Mouse (Mus musculus) 3134 (cell line): ENCODE results near the gene Ufc1.

Experiments
- DNase-seq: peaks from one replicate; pipeline ENCODE4 v3.0.0-alpha.2; 2011; ENCODE audit warnings: low spot score; ENCODE audit not compliant: insufficient read length; ENCODE audit errors: extremely low read depth

Gene Ufc1

DNA sequence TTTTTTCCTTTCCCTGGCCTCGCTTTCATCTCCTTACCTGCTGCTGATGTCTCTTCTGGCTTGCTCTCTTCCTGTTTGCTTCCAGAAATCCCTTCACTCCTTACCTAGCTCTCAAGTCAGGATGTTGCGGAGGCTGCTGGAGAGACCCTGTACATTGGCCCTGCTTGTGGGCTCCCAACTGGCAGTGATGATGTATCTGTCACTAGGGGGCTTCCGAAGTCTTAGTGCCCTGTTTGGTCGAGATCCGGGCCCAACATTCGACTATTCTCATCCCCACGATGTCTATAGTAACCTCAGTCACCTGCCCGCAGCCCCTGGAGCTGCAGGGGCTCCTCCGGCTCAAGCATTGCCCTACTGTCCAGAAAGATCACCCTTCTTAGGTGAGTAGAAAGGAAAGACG lies 23.2 kb downstream of the Ufc1 start:
- DNase-seq = no peak

DNA sequence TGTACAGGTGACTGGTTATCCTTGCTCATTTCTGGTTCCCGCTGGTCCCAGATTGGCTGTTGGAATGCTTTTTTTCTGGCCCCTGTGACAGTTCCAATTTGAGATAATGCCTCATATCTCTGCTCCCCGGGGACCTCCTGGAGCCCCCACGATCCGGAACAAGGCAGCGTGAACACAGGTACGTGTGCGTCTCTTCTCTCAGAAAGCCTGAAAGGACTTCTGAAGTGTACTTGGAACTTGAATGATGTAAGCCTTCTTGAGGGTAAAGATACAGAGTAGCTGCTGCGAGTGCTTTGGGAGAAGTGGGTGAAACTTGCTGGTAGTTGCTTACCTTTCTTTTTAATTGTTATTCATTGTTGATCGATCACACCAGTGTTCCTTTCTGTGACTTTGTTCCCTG lies 23.6 kb downstream of the Ufc1 start:
- DNase-seq = no peak

DNA sequence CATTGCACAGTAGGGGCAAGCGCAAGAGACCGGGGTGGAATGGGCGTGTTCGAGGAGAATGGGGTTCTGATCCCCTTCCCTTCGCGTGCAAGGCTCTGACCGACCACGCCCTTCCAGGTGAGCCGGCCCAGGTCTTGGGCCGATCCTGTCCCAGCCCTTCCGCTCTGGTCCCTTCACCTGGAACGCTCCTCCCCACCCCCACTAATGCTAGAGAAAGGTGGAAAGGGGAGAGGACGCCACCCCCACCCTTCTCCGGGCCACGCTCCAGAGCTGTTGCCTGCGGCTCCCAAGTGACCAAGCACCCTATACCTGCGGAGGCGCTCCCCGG lies 24.3 kb downstream of the Ufc1 start:
- no peak for DNase-seq

DNA sequence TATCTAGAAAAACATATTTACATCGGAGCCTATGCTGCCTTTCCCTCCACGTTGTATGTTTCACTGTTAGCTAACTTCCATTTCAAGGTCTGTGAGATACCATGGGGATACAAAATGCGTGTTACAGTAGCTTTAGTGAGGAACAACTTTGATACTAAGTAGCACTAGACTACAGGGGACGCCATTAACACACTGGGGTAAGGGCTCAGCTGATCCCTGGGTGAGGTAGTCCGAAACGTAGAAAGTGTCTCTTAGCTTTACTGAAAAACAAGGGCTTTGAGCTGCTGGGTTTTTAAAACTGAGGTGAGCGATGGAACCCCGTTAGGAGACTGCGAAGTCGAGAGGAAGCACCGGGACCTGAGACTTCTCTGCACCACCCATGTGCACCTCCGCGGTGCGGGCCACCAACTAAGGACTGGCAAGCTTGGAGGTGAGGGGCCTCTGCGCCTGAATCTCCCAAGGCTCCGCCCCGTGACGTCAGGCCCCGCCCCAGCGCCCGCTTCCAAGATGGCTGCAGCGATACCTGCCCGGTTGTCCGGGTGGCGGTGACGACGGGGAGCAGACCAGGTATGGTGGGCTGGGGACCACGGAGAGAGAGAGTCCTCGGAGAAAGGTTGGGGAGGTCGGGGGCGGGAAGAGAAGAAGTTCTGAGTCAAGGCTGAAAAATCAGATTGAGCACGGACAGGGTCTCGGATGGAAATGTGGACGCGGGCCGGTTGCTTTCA lies 24.8 kb downstream of the Ufc1 start, which contains the start of gene B4galt3:
Gene B4galt3, plus strand, starts transcription at position 481 of the 725 bp plus-strand sequence.
- peak; percentile 89 for DNase-seq

DNA sequence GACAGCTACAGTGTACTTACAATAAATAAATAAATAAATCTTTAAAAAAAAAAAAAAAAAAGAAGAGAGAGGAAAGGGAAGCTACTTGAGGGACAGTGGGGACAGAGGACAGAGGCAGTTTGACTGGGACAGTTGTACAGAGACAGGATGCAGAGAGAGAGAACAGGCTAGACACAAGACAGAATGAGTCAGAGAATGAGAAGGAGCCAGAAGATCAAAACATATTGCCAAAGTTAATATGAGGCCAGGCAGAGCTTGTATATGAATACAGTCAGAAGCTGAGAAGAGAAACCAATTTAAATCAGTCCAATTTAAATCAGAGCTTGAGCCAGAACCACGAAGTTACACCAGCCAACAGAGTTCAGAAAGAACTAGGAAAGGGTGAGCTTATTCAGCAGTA lies 26.5 kb downstream of the Ufc1 start:
- DNase-seq = no peak

DNA sequence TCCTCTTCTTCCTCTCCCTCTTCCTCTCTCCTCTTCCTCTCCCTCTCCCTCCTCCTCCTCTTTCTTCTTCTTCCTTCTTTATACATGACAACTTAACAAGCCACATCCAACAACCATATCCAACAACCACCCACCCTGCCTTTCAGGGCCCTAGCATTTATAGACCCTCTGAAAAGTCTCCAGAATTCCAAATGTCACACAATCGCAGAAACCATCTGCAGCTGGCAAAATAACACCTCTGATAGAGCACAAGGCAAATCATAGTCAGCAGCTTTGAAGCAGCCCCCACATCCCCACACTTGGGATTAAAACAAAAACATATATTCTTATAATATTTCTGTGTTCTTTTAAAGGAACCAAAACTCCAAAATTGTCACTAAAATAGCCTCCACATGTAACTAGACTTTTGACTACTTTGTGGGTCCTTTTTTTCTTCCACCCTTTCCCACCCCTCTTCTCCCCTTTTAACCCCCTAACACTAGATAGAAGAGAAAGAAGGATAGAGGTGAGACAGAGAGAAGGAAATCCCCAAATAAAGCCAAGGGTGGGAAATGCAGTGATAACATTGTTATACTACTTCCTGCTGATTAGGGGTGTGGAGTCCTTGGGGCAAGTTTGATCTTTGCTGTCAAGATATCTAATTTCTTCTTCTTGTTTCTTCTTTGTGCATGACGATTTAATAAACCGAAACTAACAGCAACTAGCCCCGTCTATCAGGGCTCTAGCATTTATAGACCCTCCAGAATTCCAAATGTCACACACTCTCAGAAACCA lies 28.7 kb downstream of the Ufc1 start:
- DNase-seq = no peak

DNA sequence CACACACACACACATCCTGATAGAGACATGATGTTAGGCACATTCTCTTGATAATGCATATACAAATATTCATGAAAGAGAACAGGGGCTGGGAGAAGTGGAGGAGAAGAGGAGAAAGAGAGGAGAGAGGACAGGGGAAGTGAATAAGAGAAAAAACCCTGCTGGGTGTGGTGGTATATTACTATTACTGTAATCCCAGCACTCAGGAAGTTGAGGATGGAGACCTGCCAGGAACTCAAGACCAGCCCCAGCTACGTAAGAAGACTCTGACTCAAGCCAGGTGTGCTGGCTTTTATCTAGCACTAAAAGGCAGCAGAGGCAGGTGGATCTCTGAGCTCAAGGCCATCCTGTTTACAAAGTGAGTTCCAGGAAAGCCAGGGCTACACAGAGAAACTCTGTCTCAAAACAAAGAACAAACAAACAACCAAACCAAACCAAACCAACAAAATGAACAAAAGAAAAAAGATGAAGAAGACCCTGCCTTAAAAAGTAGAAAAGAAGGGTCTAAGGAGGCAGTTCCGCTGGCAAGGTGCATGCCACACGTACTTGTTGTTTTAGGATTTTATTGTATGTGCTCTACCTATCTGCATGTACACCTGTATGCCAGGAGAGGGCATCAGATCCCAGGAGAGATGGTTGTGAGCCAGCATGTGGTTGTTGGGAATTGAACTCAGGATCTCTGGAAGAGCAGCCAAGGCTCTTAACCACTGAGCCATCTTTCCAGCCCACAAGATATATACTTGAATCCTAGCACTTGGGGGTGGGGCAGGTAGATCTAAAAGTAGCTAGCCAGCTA lies 31.0 kb downstream of the Ufc1 start:
- DNase-seq = no peak

DNA sequence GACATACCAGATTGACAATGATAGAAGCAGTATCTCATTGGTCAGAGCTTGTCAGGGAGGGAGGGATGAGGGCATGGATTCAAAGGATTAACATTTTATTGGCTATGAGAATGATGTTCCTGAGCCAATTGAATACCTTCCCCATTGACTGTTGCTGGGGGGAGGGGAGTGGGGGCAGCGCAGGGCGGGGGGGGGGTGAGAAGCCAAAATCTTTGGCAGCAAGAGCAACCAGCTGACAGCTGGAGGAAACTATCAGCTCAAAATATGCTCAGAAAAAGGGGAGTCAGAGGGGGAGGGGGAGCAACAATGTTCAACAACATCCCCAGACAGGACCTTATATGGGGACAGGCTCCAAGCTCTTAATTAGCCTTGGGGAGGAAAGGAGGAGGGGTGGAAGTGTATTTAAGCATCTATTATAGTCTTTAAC lies 31.6 kb downstream of the Ufc1 start:
- DNase-seq = peak; percentile 68

DNA sequence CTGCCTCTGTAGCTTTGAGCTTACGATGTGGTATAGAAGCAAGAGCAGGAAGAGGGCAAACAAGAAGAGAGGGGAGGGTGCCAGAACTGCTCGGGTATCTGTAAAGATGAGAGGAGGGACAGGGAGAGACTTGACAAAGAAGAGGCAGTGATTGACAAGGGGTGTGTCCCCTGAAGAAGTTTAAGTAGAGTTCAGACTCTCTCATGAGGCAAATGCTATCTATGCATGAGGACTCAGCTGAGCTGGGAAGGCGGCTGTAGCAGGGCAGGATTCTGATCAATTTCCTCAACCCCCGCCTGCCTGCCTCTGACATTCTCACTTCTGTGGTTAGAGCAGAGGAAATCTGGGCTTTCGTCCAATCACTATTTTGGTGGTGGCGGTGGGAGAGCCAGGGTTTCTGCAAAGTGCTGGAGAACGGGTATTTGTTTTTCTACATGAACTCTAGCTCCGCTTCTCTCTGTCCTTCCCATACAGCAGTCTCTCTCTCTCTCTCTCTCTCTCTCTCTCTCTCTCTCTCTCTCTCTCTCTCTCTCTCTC lies 32.2 kb downstream of the Ufc1 start:
- peak; percentile 61 for DNase-seq

DNA sequence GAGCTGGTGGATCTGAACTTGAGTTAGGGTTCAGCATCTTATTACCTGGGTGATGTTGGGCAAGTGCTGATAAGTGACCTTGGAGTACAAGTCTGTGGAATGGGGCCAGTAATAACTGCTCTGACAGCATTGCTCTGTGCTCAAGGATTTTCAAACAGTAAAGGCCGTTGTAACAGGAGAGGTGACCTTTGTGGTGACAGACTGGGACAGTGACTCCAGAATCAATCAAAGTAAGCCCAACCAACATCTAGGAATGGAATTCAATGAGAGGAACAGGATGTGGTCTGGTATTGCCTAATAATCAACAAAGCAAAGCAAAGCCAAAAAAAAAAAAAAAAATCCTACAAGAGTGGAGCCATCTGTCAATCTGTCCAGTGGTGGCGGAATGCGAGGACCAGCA lies 34.5 kb downstream of the Ufc1 start:
- DNase-seq = no peak

DNA sequence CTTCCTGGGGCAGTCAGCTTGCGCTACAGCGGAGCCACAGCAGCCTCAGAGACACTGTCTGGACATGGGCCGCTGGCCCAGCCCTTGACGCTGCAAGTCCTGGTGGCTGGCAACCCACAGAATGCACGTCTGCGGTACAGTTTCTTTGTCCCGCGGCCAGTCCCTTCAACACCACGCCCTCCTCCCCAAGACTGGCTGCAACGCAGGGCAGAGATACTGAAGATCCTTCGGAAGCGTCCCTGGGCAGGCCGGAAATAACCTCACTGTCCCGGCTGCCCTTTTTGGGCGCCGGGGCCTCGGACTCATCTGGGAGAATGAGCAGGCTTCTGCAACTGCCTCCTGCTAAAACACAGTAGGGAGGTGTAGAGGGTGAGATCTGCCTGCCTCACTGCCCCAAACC lies 35.9 kb downstream of the Ufc1 start:
- DNase-seq = peak; percentile 77

DNA sequence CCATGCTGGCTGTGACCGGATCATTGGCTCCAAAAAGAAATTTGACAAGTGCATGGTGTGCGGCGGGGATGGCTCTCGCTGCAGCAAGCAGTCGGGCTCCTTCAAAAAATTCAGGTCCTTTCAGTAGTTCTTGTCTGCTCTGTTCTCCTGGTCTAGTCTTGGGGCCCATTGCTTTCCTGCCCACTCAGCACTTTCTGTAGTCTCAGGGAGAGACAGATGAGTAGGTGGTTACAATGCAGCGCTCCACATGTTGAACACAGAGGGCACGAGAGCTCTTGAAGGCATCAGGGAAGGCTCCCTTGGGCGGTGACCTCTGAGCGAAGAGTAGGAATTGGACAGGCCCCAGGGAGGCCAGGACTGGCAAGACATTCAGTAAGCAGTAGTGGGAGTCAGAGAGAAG lies 37.0 kb downstream of the Ufc1 start:
- no peak for DNase-seq

DNA sequence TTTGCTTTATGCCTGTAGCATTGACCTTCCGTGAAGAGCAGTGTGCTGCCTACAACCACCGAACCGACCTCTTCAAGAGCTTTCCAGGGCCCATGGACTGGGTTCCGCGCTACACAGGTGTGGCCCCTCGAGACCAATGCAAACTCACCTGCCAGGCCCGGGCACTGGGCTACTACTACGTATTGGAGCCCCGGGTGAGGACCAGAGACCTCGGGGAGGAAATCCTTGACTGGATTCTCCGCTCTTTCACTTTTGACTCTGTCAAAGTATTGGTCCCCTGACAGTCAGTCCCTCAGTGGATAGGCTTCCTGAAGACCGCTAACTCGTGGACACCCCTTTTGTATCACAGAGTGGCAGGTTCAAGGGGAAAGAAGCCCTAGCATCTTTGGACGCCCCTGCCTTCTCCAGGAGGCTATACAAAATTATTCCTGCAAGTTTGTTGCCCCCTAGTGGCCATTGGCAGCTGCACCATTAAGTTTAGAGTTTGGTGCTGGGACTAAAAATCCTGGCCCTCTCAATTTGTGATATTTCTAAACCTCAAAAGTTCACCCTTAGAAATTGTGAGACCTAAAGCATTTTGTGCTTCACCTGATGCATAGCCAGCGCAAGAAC lies 37.8 kb downstream of the Ufc1 start:
- peak; percentile 31 for DNase-seq

DNA sequence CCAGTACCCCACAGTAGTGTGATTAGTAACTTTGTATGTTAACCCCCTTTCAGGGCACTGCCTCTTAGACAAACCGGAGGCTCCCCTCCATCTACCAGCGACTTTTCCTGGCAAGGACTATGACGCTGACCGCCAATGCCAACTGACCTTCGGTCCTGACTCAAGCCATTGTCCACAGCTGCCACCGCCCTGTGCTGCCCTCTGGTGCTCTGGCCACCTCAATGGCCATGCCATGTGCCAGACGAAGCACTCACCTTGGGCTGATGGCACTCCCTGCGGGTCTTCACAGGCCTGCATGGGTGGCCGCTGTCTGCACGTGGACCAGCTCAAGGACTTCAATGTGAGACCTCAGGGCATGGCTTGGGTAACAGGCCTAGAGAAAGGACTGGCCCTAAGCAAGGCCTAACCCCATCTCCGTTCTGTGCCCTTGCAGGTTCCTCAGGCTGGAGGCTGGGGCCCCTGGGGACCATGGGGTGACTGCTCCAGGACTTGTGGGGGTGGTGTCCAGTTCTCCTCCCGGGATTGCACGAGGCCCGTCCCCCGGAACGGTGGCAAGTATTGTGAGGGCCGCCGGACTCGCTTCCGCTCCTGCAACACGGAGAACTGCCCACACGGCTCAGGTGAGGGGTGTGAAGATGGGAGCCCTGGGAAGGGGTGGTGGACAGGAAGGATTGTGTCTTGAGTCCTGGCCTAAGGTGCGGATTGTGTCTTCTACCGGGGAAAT lies 38.6 kb downstream of the Ufc1 start:
- DNase-seq = no peak

DNA sequence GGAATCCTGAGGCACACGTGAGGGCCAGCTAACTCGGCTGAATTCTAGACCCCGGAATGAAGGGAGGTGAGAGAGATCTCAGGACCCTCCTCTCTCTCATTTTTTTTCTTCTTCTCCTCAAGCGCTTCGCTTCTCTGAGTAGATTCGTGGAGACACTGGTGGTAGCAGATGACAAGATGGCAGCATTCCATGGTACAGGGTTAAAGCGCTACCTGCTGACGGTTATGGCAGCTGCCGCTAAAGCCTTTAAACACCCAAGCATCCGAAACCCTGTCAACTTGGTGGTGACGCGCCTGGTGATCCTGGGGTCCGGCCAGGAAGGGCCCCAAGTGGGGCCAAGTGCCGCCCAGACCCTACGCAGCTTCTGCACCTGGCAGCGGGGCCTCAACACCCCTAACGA lies 42.4 kb downstream of the Ufc1 start:
- no peak for DNase-seq

DNA sequence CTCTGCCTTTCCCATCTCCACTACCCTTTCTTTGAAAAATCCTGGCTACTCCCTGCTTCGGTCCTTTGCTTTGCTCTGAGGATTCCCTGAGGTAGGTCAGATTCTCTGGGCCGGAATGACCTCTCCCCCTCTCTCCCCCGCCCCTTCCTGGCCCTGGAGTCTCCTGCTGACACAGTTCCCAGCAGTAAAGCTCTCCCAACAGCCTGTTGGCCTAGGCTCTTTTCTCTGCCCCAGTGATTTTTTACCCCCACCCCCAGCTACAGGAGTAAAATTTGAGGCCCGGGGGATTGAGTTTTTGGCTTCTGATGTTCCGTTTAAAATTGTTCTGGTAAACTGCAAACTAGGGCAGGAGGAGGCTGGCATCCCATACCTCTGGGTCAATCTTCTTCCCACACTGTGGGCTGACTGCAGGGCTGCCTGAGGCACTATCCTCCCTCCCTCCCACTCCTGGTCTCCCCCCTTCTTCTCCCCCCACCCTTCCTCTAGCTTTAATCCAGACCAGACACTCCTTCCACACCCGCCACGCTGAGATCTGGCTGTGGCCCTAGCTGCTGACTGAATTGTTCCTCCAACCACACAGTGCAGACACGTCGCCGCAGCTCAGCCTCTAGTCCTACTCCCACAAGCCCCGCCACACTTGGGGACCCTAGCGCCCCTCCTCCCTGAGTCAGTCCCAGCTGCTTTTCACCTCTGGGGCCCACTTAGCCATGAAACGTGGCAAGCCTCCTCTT lies 43.1 kb downstream of the Ufc1 start:
- no peak for DNase-seq

DNA sequence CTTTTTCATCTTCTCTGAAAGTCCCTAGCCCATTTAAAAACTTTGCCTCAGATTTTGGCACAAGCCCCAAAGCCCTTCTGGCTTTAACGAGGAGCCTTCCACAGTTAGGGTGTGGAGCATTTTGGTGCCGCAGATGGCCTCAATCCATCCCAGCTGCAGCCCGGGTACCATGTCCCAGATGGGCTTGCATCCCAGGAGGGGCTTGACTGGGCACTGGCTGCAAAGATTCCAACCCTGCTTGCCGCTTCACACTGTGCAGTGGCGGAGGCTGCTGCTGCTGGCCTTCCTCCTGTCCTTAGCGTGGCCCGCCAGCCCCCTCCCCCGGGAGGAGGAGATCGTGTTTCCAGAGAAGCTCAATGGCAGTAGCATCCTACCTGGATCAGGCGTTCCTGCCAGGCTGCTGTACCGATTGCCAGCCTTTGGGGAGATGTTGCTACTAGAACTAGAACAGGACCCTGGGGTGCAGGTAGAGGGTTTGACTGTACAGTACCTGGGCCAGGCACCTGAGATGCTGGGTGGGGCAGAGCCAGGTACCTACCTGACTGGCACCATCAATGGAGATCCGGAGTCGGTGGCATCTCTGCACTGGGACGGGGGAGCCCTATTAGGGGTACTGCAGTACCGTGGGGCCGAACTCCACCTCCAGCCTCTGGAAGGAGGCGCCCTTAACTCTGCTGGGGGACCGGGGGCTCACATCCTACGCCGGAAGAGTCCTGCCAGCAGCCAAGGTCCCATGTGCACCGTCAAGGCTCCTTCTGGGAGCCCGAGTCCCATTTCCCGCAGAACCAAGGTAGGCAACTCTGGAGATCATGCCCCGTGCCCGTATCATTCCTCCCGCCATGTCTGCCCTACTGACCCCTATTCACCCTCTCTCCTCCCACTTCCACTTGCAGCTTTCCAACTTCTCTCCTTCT lies 43.9 kb downstream of the Ufc1 start, which contains the start of gene Ndufs2:
Gene Ndufs2, minus strand, starts transcription at position 709 of the 914 bp plus-strand sequence.
- DNase-seq = no peak

DNA sequence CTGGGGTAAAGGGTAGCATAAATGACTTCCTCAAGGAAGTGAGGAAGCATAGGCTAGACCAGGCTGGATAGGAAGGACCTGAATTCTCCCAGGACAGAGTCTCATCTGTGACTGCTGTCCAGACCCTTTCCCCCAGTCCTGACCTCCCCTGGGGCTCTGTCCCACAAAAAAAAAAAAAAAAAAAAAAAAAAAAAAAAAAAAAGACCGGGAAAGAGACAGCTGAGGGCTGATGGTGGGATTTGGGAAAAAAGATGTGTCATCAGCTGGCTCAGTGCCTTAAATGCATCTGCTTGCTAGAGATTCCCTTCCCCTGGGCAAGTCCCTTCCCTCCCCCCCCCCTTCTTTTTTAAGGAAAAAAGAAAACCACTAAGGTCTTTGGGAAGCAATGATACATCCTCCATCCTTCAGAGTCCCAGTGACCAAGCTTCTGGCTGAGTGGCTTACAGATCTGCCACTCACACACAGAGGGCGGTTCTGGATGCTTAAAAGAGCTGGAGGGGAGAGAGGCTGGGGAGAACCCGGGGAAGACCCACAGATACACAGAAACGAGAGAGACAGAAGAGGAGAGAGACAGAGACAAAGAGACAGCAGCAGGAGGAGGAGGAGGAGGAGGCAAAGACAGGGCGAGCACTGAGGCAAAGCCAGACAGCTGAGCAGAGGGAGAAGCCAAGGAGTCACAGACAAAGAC lies 44.8 kb downstream of the Ufc1 start, which contains the start of gene Adamts4:
Gene Adamts4, plus strand, starts transcription at position 509 of the 688 bp plus-strand sequence.
- DNase-seq = peak; percentile 68
